Mouse (Mus musculus): ENCODE measurements around the gene Phf2. TPM values are rescaled to one million over a fixed set of nuclear protein-coding genes. Genes with fewer than 3 reads are reported as not detected.

Phf2 gene
- polyA plus RNA-seq, 1 experiment = 21.5 TPM

GRCm38 (mm10) chr13:48802181-48802580 is 68.7 kb downstream of the Phf2 start:
- no peak overlapping the region for H3K4me3 ChIP-seq
- H3K27me3 ChIP-seq (ENCODE audit: control insufficient read depth, insufficient read depth, insufficient read length) = no peaks in the 10 kb centered on the region
- H3K36me3 ChIP-seq (ENCODE audit: control insufficient read depth, insufficient read depth) = no peaks in the 10 kb centered on the region
- H3K79me2 ChIP-seq (ENCODE audit: control insufficient read depth, insufficient read depth) = no peaks in the 10 kb centered on the region
- no peak for TF ChIP-seq E2F4 (IDR thresholded peaks at IDR 0.05; ENCODE audit: insufficient read depth)
- no peak for TF ChIP-seq CEBPB (IDR thresholded peaks at IDR 0.05; ENCODE audit: insufficient read depth, poor library complexity, severe bottlenecking)
- no peak for TF ChIP-seq USF1 (IDR thresholded peaks at IDR 0.05; ENCODE audit: low read depth)
- H3K4me2 ChIP-seq (ENCODE audit: low read depth) = no peak overlapping the region
- no peak overlapping the region for H3ac ChIP-seq (ENCODE audit: control insufficient read depth, insufficient read length)

GRCm38 (mm10) chr13:48800850-48801546 is 69.9 kb downstream of the Phf2 start:
- TF ChIP-seq POLR2A (IDR thresholded peaks at IDR 0.05; ENCODE audit: insufficient read length, low read depth) (no peak), POLR2AphosphoS2 (IDR thresholded peaks at IDR 0.05; ENCODE audit: insufficient read length, low read depth) (no peak), MAX (IDR thresholded peaks at IDR 0.05; ENCODE audit: low read depth) (no peak), USF1 (IDR thresholded peaks at IDR 0.05; ENCODE audit: low read depth) (no peak), TCF12 (IDR thresholded peaks at IDR 0.05; ENCODE audit: insufficient read depth, poor library complexity, severe bottlenecking) (no peak), MYOD1 (IDR thresholded peaks at IDR 0.05; ENCODE audit: control insufficient read depth in 1 of 3, insufficient read length in 2 of 3, low read depth in 2 of 3) (no peak), SRF (IDR thresholded peaks at IDR 0.05; ENCODE audit: control insufficient read depth, insufficient read length, low read depth) (no peak), CEBPB (IDR thresholded peaks at IDR 0.05; ENCODE audit: insufficient read depth, poor library complexity, severe bottlenecking) (no peak), MYOG (IDR thresholded peaks at IDR 0.05; ENCODE audit: control insufficient read depth in 1 of 3, insufficient read depth in 1 of 3, insufficient read length in 2 of 3, low read depth in 2 of 3) (no peak), TCF3 (IDR thresholded peaks at IDR 0.05; ENCODE audit: insufficient read length, low read depth) (no peak), E2F4 (IDR thresholded peaks at IDR 0.05; ENCODE audit: insufficient read depth) (no peak)
- Histone ChIP-seq H3K4me2 (ENCODE audit: low read depth) (no peak overlapping the region), H3K4me3 (no peak overlapping the region), H3K27me3 (ENCODE audit: control insufficient read depth, insufficient read depth, insufficient read length) (no peaks in the 10 kb centered on the region), H3ac (ENCODE audit: control insufficient read depth, insufficient read length) (no peak overlapping the region), H3K36me3 (ENCODE audit: control insufficient read depth, insufficient read depth) (no peaks in the 10 kb centered on the region), H3K79me2 (ENCODE audit: control insufficient read depth, insufficient read depth) (no peaks in the 10 kb centered on the region)

- Histone ChIP-seq H3ac (ENCODE audit: control insufficient read depth, insufficient read length) (no peak overlapping the region), H3K27me3 (ENCODE audit: control insufficient read depth, insufficient read depth, insufficient read length) (no peaks in the 10 kb centered on the region), H3K36me3 (ENCODE audit: control insufficient read depth, insufficient read depth) (no peaks in the 10 kb centered on the region), H3K4me3 (no peak overlapping the region), H3K79me2 (ENCODE audit: control insufficient read depth, insufficient read depth) (no peaks in the 10 kb centered on the region), H3K4me2 (ENCODE audit: low read depth) (no peak overlapping the region)
- TF ChIP-seq POLR2A (IDR thresholded peaks at IDR 0.05; ENCODE audit: insufficient read length, low read depth) = no peak
Observed at GRCm38 (mm10) chr13:48798256-48798771, 72.6 kb downstream of the Phf2 start.

- no peak for TF ChIP-seq POLR2A (IDR thresholded peaks at IDR 0.05; ENCODE audit: insufficient read length, low read depth)
- TF ChIP-seq POLR2AphosphoS2 (IDR thresholded peaks at IDR 0.05; ENCODE audit: insufficient read length, low read depth) = no peak
- TF ChIP-seq SRF (IDR thresholded peaks at IDR 0.05; ENCODE audit: control insufficient read depth, insufficient read length, low read depth) = no peak
- no peak for TF ChIP-seq USF1 (IDR thresholded peaks at IDR 0.05; ENCODE audit: low read depth)
- no peak for TF ChIP-seq E2F4 (IDR thresholded peaks at IDR 0.05; ENCODE audit: insufficient read depth)
- no peak for TF ChIP-seq TCF12 (IDR thresholded peaks at IDR 0.05; ENCODE audit: insufficient read depth, poor library complexity, severe bottlenecking)
- no peak for TF ChIP-seq REST (IDR thresholded peaks at IDR 0.05; ENCODE audit: insufficient read depth, insufficient read length)
- TF ChIP-seq MAX (IDR thresholded peaks at IDR 0.05; ENCODE audit: low read depth) = no peak
- TF ChIP-seq TCF3 (IDR thresholded peaks at IDR 0.05; ENCODE audit: insufficient read length, low read depth) = no peak
- TF ChIP-seq MYOD1 (IDR thresholded peaks at IDR 0.05; ENCODE audit: control insufficient read depth in 1 of 3, insufficient read length in 2 of 3, low read depth in 2 of 3) = no peak
- TF ChIP-seq MYOG (IDR thresholded peaks at IDR 0.05; ENCODE audit: control insufficient read depth in 1 of 3, insufficient read depth in 1 of 3, insufficient read length in 2 of 3, low read depth in 2 of 3) = no peak
- TF ChIP-seq CEBPB (IDR thresholded peaks at IDR 0.05; ENCODE audit: insufficient read depth, poor library complexity, severe bottlenecking) = no peak
- Histone ChIP-seq H3K4me2 (ENCODE audit: low read depth) (no peak overlapping the region), H3K36me3 (ENCODE audit: control insufficient read depth, insufficient read depth) (no peaks in the 10 kb centered on the region), H3K27me3 (ENCODE audit: control insufficient read depth, insufficient read depth, insufficient read length) (no peaks in the 10 kb centered on the region), H3K4me3 (no peak overlapping the region), H3ac (ENCODE audit: control insufficient read depth, insufficient read length) (no peak overlapping the region), H3K79me2 (ENCODE audit: control insufficient read depth, insufficient read depth) (no peaks in the 10 kb centered on the region)
Observed at GRCm38 (mm10) chr13:48796906-48797305, 74.0 kb downstream of the Phf2 start.

- no peaks in the 10 kb centered on the region for H3K27me3 ChIP-seq (ENCODE audit: control insufficient read depth, insufficient read depth, insufficient read length)
- H3K4me2 ChIP-seq (ENCODE audit: low read depth) = no peak overlapping the region
- H3K79me2 ChIP-seq (ENCODE audit: control insufficient read depth, insufficient read depth) = no peaks in the 10 kb centered on the region
- H3K36me3 ChIP-seq (ENCODE audit: control insufficient read depth, insufficient read depth) = no peaks in the 10 kb centered on the region
- H3K4me3 ChIP-seq = no peak overlapping the region
- TF ChIP-seq MYOD1 (IDR thresholded peaks at IDR 0.05; ENCODE audit: control insufficient read depth in 1 of 3, insufficient read length in 2 of 3, low read depth in 2 of 3) (no peak), POLR2AphosphoS2 (IDR thresholded peaks at IDR 0.05; ENCODE audit: insufficient read length, low read depth) (no peak), POLR2A (IDR thresholded peaks at IDR 0.05; ENCODE audit: insufficient read length, low read depth) (no peak), TCF12 (IDR thresholded peaks at IDR 0.05; ENCODE audit: insufficient read depth, poor library complexity, severe bottlenecking) (no peak), CEBPB (IDR thresholded peaks at IDR 0.05; ENCODE audit: insufficient read depth, poor library complexity, severe bottlenecking) (no peak), MYOG (IDR thresholded peaks at IDR 0.05; ENCODE audit: control insufficient read depth in 1 of 3, insufficient read depth in 1 of 3, insufficient read length in 2 of 3, low read depth in 2 of 3) (no peak), USF1 (IDR thresholded peaks at IDR 0.05; ENCODE audit: low read depth) (no peak), MAX (IDR thresholded peaks at IDR 0.05; ENCODE audit: low read depth) (no peak), TCF3 (IDR thresholded peaks at IDR 0.05; ENCODE audit: insufficient read length, low read depth) (no peak), SRF (IDR thresholded peaks at IDR 0.05; ENCODE audit: control insufficient read depth, insufficient read length, low read depth) (no peak), REST (IDR thresholded peaks at IDR 0.05; ENCODE audit: insufficient read depth, insufficient read length) (no peak), E2F4 (IDR thresholded peaks at IDR 0.05; ENCODE audit: insufficient read depth) (no peak)
- no peak overlapping the region for H3ac ChIP-seq (ENCODE audit: control insufficient read depth, insufficient read length)
Observed at GRCm38 (mm10) chr13:48795711-48796110, 75.2 kb downstream of the Phf2 start.
